Mouse (Mus musculus) bone marrow, adult 2 months (tissue): Measurements from ENCODE around the gene E130116L18Rik.

ENCODE experiments used
- CTCF ChIP-seq: fragments of 200-500 bp; IDR thresholded peaks from 2 replicates; pipeline ENCODE4 v1.5.1; 2011; ENCODE audit warnings: low read length, control low read depth; ENCODE audit not compliant: control insufficient read depth, insufficient read depth
- POLR2A ChIP-seq: fragments of 200-500 bp; IDR thresholded peaks from 2 replicates; pipeline ENCODE4 v1.6.1; 2011; ENCODE audit warnings: low read depth, mild to moderate bottlenecking, control low read depth, low read length, borderline replicate concordance; ENCODE audit not compliant: control insufficient read depth

- no peak for TF ChIP-seq POLR2A
- TF ChIP-seq CTCF: no peak
These were observed 38.4 kb downstream of the E130116L18Rik start for GRCm38 (mm10) chr5:25184594-25184993.
